24 mouse cellular contexts compared by ENCODE assay signal in the genomic region with DNA sequence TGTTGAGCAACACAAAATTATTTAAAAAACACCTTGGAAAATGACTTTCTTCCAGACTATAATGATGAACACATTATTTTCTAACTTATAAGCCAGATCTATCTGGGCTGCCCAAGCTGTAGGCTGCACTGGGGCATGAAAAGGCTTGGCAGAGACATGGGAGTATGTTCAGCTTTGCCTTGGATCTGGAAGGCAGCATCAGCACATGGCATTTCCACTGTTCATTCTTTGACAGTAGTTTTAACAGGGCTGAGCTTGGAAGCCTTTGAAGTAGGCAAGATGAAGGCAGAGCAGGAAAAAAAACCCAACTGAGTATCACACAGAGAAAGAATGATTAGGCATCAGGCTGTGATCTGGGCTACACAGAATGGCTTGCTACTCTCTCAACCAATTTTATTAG.
"Had no signal": no experiment of that assay in that cellular context is flagged by ENCODE, and none has a peak within 500 bp of the region (broad histone marks: within the 10 kb centered on the region; RNA-seq: fewer than 3 reads in every experiment).

No protein-coding gene starts in this region.

- DNase-seq: kidney, adult 2 months; kidney, postnatal 25 days; layer of hippocampus, adult 9-11 months; layer of hippocampus, postnatal 36 days; liver; lung, adult 18-20 months; lung, postnatal 10 days; lung, postnatal 36 days; retina, postnatal 1 day; right cerebral cortex, postnatal 25 days; spleen, adult 18-20 months; thymus, postnatal 36 days had no signal

- H3K9ac ChIP-seq: limb, embryonic 13.5 days; liver, embryonic 12.5 days; liver, embryonic 15.5 days; lung, embryonic 15.5 days; midbrain, embryonic 12.5 days; neural tube, embryonic 13.5 days; stomach, embryonic 15.5 days had no signal

- ATAC-seq: liver, embryonic 12.5 days had no signal

- H3K9me3 ChIP-seq: limb, embryonic 10.5 days; limb, embryonic 13.5 days; liver, embryonic 12.5 days; liver, embryonic 15.5 days; lung, embryonic 15.5 days; megakaryocyte, embryonic 14.5 days; midbrain, embryonic 12.5 days; neural tube, embryonic 13.5 days; stomach, embryonic 15.5 days had no signal

- H3K27me3 ChIP-seq: limb, embryonic 13.5 days; lung, embryonic 15.5 days; megakaryocyte, embryonic 14.5 days; midbrain, embryonic 12.5 days; neural tube, embryonic 13.5 days; stomach, embryonic 15.5 days had no signal

- H3K4me2 ChIP-seq: limb, embryonic 13.5 days; liver, embryonic 12.5 days; liver, embryonic 15.5 days; lung, embryonic 15.5 days; midbrain, embryonic 12.5 days; neural tube, embryonic 13.5 days; stomach, embryonic 15.5 days had no signal

- H3K4me3 ChIP-seq: layer of hippocampus, adult 2 months; limb, embryonic 10.5 days; limb, embryonic 13.5 days; liver, embryonic 12.5 days; liver, embryonic 15.5 days; lung, embryonic 15.5 days; megakaryocyte, embryonic 14.5 days; midbrain, embryonic 12.5 days; myocyte; neural tube, embryonic 13.5 days; stomach, embryonic 15.5 days had no signal

- H3K27ac ChIP-seq: kidney, postnatal 0 days; layer of hippocampus, adult 2 months; limb, embryonic 10.5 days; limb, embryonic 13.5 days; liver, embryonic 12.5 days; liver, embryonic 15.5 days; lung, embryonic 15.5 days; midbrain, embryonic 12.5 days; neural tube, embryonic 13.5 days; stomach, embryonic 15.5 days had no signal

- H3K36me3 ChIP-seq: limb, embryonic 10.5 days; limb, embryonic 13.5 days; liver, embryonic 12.5 days; liver, embryonic 15.5 days; lung, embryonic 15.5 days; midbrain, embryonic 12.5 days; neural tube, embryonic 13.5 days; stomach, embryonic 15.5 days had no signal

- H3K4me1 ChIP-seq: limb, embryonic 10.5 days; limb, embryonic 13.5 days; liver, embryonic 12.5 days; liver, embryonic 15.5 days; lung, embryonic 15.5 days; megakaryocyte, embryonic 14.5 days; midbrain, embryonic 12.5 days; neural tube, embryonic 13.5 days; stomach, embryonic 15.5 days had no signal
